Mouse (Mus musculus): ENCODE measurements at regions not wholly inside any gene's neighbourhood (a gene's known extent, or its start where the extent isn't known, plus 50 kb on each side); places are given as distances from the start of the nearest gene placed in this dataset.

GRCm38 (mm10) chr9:85380756-85381155 is 53.6 kb upstream of the Tent5a start:
- TF ChIP-seq CTCF (IDR thresholded peaks at IDR 0.05; ENCODE audit: borderline replicate concordance, extremely low read depth, insufficient read depth, insufficient read length) (no peak), POLR2A (IDR thresholded peaks at IDR 0.05; ENCODE audit: borderline replicate concordance, extremely low read depth, insufficient read depth, insufficient read length, poor library complexity, severe bottlenecking) (no peak)

All from brain, embryonic 14.5 days (tissue).